Mouse (Mus musculus) neural tube, embryonic 11.5 days (tissue): ENCODE results near the gene Siah3. TPM values are rescaled to one million over a fixed set of nuclear protein-coding genes. Genes with fewer than 3 reads are reported as not detected.

Source experiments
- ATAC-seq: fragments of 200-750 bp; cut with Nextera tagmentation; 2 replicates; pipeline ENCODE4 v1.8.0; 2017; ENCODE audit warnings: moderate number of reproducible peaks, mild to moderate bottlenecking, moderate TSS enrichment, moderate library complexity; ENCODE audit not compliant: insufficient read depth, low FRiP score, low TSS enrichment
- DNase-seq: peaks from one replicate; pipeline ENCODE4 v3.0.0-alpha.2; 2015; ENCODE audit warnings: low spot score
- H3K27ac ChIP-seq: fragments of 300-500 bp; sonication (generic); 2 replicates; pipeline ENCODE4 v1.5.1; 2014; ENCODE audit warnings: low read depth, mild to moderate bottlenecking, low read length
- H3K27me3 ChIP-seq: fragments of 300-500 bp; sonication (generic); 2 replicates; pipeline ENCODE4 v1.6.1; 2014; ENCODE audit warnings: mild to moderate bottlenecking, low read length, mixed read lengths; ENCODE audit not compliant: control insufficient read depth, insufficient read depth
- H3K36me3 ChIP-seq: fragments of 300-500 bp; sonication (generic); 2 replicates; pipeline ENCODE4 v1.6.1; 2014; ENCODE audit warnings: mild to moderate bottlenecking, low read length, moderate library complexity, mixed read lengths; ENCODE audit not compliant: control insufficient read depth, insufficient read depth
- H3K4me1 ChIP-seq: fragments of 300-500 bp; sonication (generic); 2 replicates; pipeline ENCODE4 v1.6.1; 2014; ENCODE audit warnings: low read length, mixed read lengths; ENCODE audit not compliant: control insufficient read depth, insufficient read depth
- H3K4me2 ChIP-seq: fragments of 300-500 bp; sonication (generic); 2 replicates; pipeline ENCODE4 v1.6.1; 2014; ENCODE audit warnings: low read depth, mild to moderate bottlenecking, moderate library complexity
- H3K4me3 ChIP-seq: fragments of 300-500 bp; sonication (generic); 2 replicates; pipeline ENCODE4 v1.5.1; 2014; ENCODE audit warnings: low read depth, low read length
- H3K9ac ChIP-seq: fragments of 300-500 bp; sonication (generic); 2 replicates; pipeline ENCODE4 v1.6.1; 2014; ENCODE audit warnings: mild to moderate bottlenecking, low read length
- H3K9me3 ChIP-seq: fragments of 300-500 bp; sonication (generic); 2 replicates; pipeline ENCODE4 v1.6.1; 2016; ENCODE audit warnings: low read length; ENCODE audit not compliant: control insufficient read depth
- WGBS: fragments of 180-500 bp; shearing (Covaris S2); extraction: QIAGEN DNeasy Blood & Tissue Kit; methylation state at CpG from one replicate; pipeline ENCODE4 v1.1.7; 2014; 5-methylcytosine and 5-hydroxymethylcytosine counted together
- polyA plus RNA-seq: library from polyadenylated mRNA; unstranded; fragments of >200 nt; fragmentation: Nextera tagmentation; extraction: Ambion mirVana; gene quantifications from 2 replicates; pipeline ENCODE4 v1.2.1, GENCODE M21; 2014

The Siah3 gene
- polyA plus RNA-seq, 1 experiment from 2014 or later: 6.3 TPM

- peak overlapping the region; percentile 84 for H3K27ac ChIP-seq
- no peak overlapping the region for H3K4me2 ChIP-seq
- no peaks in the 10 kb centered on the region for H3K36me3 ChIP-seq
- no peak for ATAC-seq
- no peaks in the 10 kb centered on the region for H3K27me3 ChIP-seq
- no peak overlapping the region for H3K9ac ChIP-seq
- no peaks in the 10 kb centered on the region for H3K9me3 ChIP-seq
- 3% methylated on average over 8 of the region's 8 CpGs for WGBS
- DNase-seq: peak; percentile 62
- no peak overlapping the region for H3K4me3 ChIP-seq
- peaks cover 19% of the 10 kb centered on the region for H3K4me1 ChIP-seq
Observed at GRCm38 (mm10) chr14:75541731-75542130, 85.9 kb downstream of the Siah3 start.

- H3K36me3 ChIP-seq: no peaks in the 10 kb centered on the region
- H3K4me3 ChIP-seq: no peak overlapping the region
- no peak overlapping the region for H3K4me2 ChIP-seq
- DNase-seq (no peak), ATAC-seq (no peak)
- peaks cover 5% of the 10 kb centered on the region for H3K4me1 ChIP-seq
- H3K27me3 ChIP-seq: no peaks in the 10 kb centered on the region
- no peak overlapping the region for H3K9ac ChIP-seq
- no peak overlapping the region for H3K27ac ChIP-seq
- H3K9me3 ChIP-seq: no peaks in the 10 kb centered on the region
- WGBS: 62% methylated on average over 9 of the region's 9 CpGs
Observed at GRCm38 (mm10) chr14:75561577-75562331, 106.0 kb downstream of the Siah3 start.

GRCm38 (mm10) chr14:75565534-75566140 lies 109.9 kb downstream of the Siah3 start:
- peak; percentile 74 for DNase-seq
- Histone ChIP-seq H3K4me3 (no peak overlapping the region), H3K4me1 (peaks cover 5% of the 10 kb centered on the region), H3K4me2 (no peak overlapping the region), H3K27ac (no peak overlapping the region; the same call in 1 of the 2 replicates), H3K9ac (no peak overlapping the region), H3K9me3 (no peaks in the 10 kb centered on the region), H3K27me3 (no peaks in the 10 kb centered on the region), H3K36me3 (no peaks in the 10 kb centered on the region)
- 57% methylated on average over 14 of the region's 14 CpGs for WGBS
- peak; percentile 77 for ATAC-seq

GRCm38 (mm10) chr14:75566303-75566702 lies 110.5 kb downstream of the Siah3 start:
- no peak overlapping the region for H3K4me2 ChIP-seq
- H3K27ac ChIP-seq: no peak overlapping the region
- peaks cover 5% of the 10 kb centered on the region for H3K4me1 ChIP-seq
- no peaks in the 10 kb centered on the region for H3K36me3 ChIP-seq
- peak; percentile 29; the same call in 1 of the 2 replicates for ATAC-seq
- no peak overlapping the region for H3K9ac ChIP-seq
- 75% methylated on average over 3 of the region's 3 CpGs for WGBS
- no peak for DNase-seq
- no peaks in the 10 kb centered on the region for H3K9me3 ChIP-seq
- no peaks in the 10 kb centered on the region for H3K27me3 ChIP-seq
- H3K4me3 ChIP-seq: no peak overlapping the region

GRCm38 (mm10) chr14:75579010-75579409 lies 123.2 kb downstream of the Siah3 start:
- H3K36me3 ChIP-seq: no peaks in the 10 kb centered on the region

More at GRCm38 (mm10) chr14:75579010-75579409, 123.2 kb downstream of the Siah3 start:
- Histone ChIP-seq H3K9ac (no peak overlapping the region), H3K4me1 (no peaks in the 10 kb centered on the region), H3K9me3 (no peaks in the 10 kb centered on the region), H3K27me3 (no peaks in the 10 kb centered on the region), H3K4me3 (no peak overlapping the region), H3K4me2 (no peak overlapping the region), H3K27ac (no peak overlapping the region)
- ATAC-seq: no peak
- DNase-seq: no peak
- 92% methylated on average over 6 of the region's 6 CpGs for WGBS

Other genes with a start within 250 kb of the Siah3 start
- 0.16 TPM in 1 of 2 replicates, not detected in the other for gene Cpb2, start 213.7 kb upstream of the Siah3 start, polyA plus RNA-seq
- gene Zc3h13, start 171.6 kb upstream of the Siah3 start, polyA plus RNA-seq: 35.1 and 36.1 TPM in 2 replicates
- not detected in 2 replicates for gene Spert, start 137.1 kb downstream of the Siah3 start, polyA plus RNA-seq
- not detected in 2 replicates for gene Erich6b, start 186.3 kb downstream of the Siah3 start, polyA plus RNA-seq